ENCODE assay signal across 16 mouse cellular contexts in the genomic region with DNA sequence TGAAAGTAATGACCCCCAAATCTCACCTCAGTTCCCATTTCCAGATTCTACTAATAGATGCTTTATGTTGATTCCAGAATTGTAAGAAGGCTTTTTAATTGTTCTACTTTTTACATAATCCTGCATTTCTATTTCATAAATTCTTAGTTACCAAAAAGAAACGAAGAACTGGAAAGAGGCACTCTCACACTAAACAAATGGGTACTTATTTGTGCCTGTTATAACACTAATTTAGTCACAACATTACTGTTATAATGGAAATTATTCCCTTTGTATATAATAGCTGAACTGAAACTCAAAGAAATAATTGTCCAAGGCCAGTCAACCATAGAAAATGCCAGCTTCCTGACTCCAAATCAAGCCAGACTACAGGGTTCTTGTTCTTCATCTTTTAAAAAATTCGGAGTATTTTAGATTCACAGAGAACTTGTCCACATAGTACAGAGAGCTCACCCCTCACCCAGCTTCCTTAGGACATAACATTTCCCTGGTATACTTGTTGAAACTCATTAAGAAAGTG. TPM values are rescaled to one million over a fixed set of nuclear protein-coding genes. Genes with fewer than 3 reads are reported as not detected.
"Had no signal": no experiment of that assay in that cellular context is flagged by ENCODE, and none has a peak within 500 bp of the region (broad histone marks: within the 10 kb centered on the region; RNA-seq: fewer than 3 reads in every experiment).

No protein-coding gene starts in this region.

- H3K27me3 ChIP-seq: liver, embryonic 15.5 days; neural tube, embryonic 12.5 days had no signal

- ATAC-seq: lung, postnatal 0 days had no signal

- H3K4me1 ChIP-seq: liver, embryonic 15.5 days; neural tube, embryonic 12.5 days had no signal

- H3K9me3 ChIP-seq: limb, embryonic 10.5 days; liver, embryonic 15.5 days; neural tube, embryonic 12.5 days had no signal

- H3K9ac ChIP-seq: liver, embryonic 15.5 days; neural tube, embryonic 12.5 days had no signal

- DNase-seq: kidney, adult 8-10 months; kidney, postnatal 25 days; lung, adult 2 months; lung, postnatal 36 days; midbrain, embryonic 14.5 days; right cerebral cortex, adult 18-20 months; thymus, postnatal 4 days had no signal

- H3K36me3 ChIP-seq: limb, embryonic 10.5 days; liver, embryonic 15.5 days; neural tube, embryonic 12.5 days had no signal

- H3K27ac ChIP-seq: limb, embryonic 10.5 days; liver, embryonic 15.5 days; neural tube, embryonic 12.5 days; stomach, postnatal 0 days had no signal

- H3K4me2 ChIP-seq: liver, embryonic 11.5 days; liver, embryonic 15.5 days; neural tube, embryonic 12.5 days had no signal

- H3K4me3 ChIP-seq: limb, embryonic 10.5 days; liver, embryonic 15.5 days; neural tube, embryonic 12.5 days had no signal

RNA-seq across cellular contexts. Expression of gene Me3, which starts 47.5 kb away (rescaled TPM):
- total RNA-seq: megakaryocyte progenitor cell, adult 5-6 weeks; monocyte, adult 5-6 weeks; neutrophil, adult 5-6 weeks had no signal
